Mouse (Mus musculus) hindbrain, embryonic 12.5 days (tissue): ENCODE measurements around the gene Gpr146. TPM values are rescaled to one million over a fixed set of nuclear protein-coding genes. Genes with fewer than 3 reads are reported as not detected.

Experiments
- ATAC-seq: fragments of 200-750 bp; cut with Nextera tagmentation; 2 replicates; pipeline ENCODE4 v1.8.0; 2017; ENCODE audit warnings: moderate TSS enrichment; ENCODE audit not compliant: low FRiP score
- H3K27ac ChIP-seq: fragments of 300-500 bp; sonication (generic); 2 replicates; pipeline ENCODE4 v1.5.1; 2016; ENCODE audit warnings: mild to moderate bottlenecking
- H3K27me3 ChIP-seq: fragments of 300-500 bp; sonication (generic); 2 replicates; pipeline ENCODE4 v1.6.1; 2016; ENCODE audit warnings: mild to moderate bottlenecking
- H3K36me3 ChIP-seq: fragments of 300-500 bp; sonication (generic); 2 replicates; pipeline ENCODE4 v1.6.1; 2016; ENCODE audit warnings: mild to moderate bottlenecking
- H3K4me1 ChIP-seq: fragments of 300-500 bp; sonication (generic); 2 replicates; pipeline ENCODE4 v1.6.1; 2016
- H3K4me2 ChIP-seq: fragments of 300-500 bp; sonication (generic); replicated peaks from 2 replicates; pipeline ENCODE4 v1.6.1; 2016; ENCODE audit warnings: mild to moderate bottlenecking
- H3K4me3 ChIP-seq: fragments of 300-500 bp; sonication (generic); 2 replicates; pipeline ENCODE4 v1.5.1; 2016; ENCODE audit warnings: mild to moderate bottlenecking
- H3K9ac ChIP-seq: fragments of 300-500 bp; sonication (generic); 2 replicates; pipeline ENCODE4 v1.6.1; 2016; ENCODE audit warnings: mild to moderate bottlenecking, moderate library complexity
- H3K9me3 ChIP-seq: fragments of 300-500 bp; sonication (generic); replicated peaks from 2 replicates; pipeline ENCODE4 v1.6.1; 2016; ENCODE audit warnings: mild to moderate bottlenecking
- WGBS: fragments of 180-500 bp; shearing (Covaris S2); methylation state at CpG from one replicate; pipeline ENCODE4 v1.1.7; 2016; 5-methylcytosine and 5-hydroxymethylcytosine counted together
- polyA plus RNA-seq: library from polyadenylated mRNA; unstranded; fragments of >200 nt; fragmentation: Nextera tagmentation; extraction: Ambion mirVana; gene quantifications from 2 replicates; pipeline ENCODE4 v1.2.1, GENCODE M21; 2016

Gene Gpr146
- polyA plus RNA-seq, 1 experiment from 2014 or later = 2.4 TPM

- Histone ChIP-seq H3K9me3 (no peaks in the 10 kb centered on the region), H3K9ac (no peak overlapping the region), H3K4me3 (no peak overlapping the region), H3K4me1 (0 out of 2 replicates have a peak, but pooled peaks cover 3% of the 10 kb centered on the region), H3K4me2 (no peak overlapping the region), H3K27ac (no peak overlapping the region), H3K27me3 (no peaks in the 10 kb centered on the region), H3K36me3 (no peaks in the 10 kb centered on the region)
- no peak for ATAC-seq
- 90% methylated on average over 4 of the region's 4 CpGs for WGBS
Observed at GRCm38 (mm10) chr5:139397359-139397916, 19.9 kb downstream of the Gpr146 start.

GRCm38 (mm10) chr5:139397959-139398753, 20.7 kb downstream of the Gpr146 start:
- H3K9me3 ChIP-seq = no peaks in the 10 kb centered on the region
- 43% methylated on average over 5 of the region's 5 CpGs for WGBS
- 0 out of 2 replicates have a peak, but pooled peaks cover 3% of the 10 kb centered on the region for H3K4me1 ChIP-seq
- H3K4me2 ChIP-seq = no peak overlapping the region
- H3K9ac ChIP-seq = no peak overlapping the region
- H3K27me3 ChIP-seq = no peaks in the 10 kb centered on the region
- H3K36me3 ChIP-seq = no peaks in the 10 kb centered on the region
- no peak overlapping the region for H3K4me3 ChIP-seq
- H3K27ac ChIP-seq = no peak overlapping the region
- no peak for ATAC-seq

GRCm38 (mm10) chr5:139398786-139399185, 21.3 kb downstream of the Gpr146 start:
- Histone ChIP-seq H3K9ac (no peak overlapping the region), H3K27ac (no peak overlapping the region), H3K4me3 (no peak overlapping the region), H3K36me3 (no peaks in the 10 kb centered on the region), H3K4me1 (peaks cover 2% of the 10 kb centered on the region), H3K9me3 (no peaks in the 10 kb centered on the region), H3K4me2 (no peak overlapping the region), H3K27me3 (no peaks in the 10 kb centered on the region)
- 84% methylated on average over 5 of the region's 5 CpGs for WGBS
- ATAC-seq = no peak

- Histone ChIP-seq H3K36me3 (no peaks in the 10 kb centered on the region), H3K4me2 (no peak overlapping the region)
- 92% methylated on average over 14 of the region's 14 CpGs for WGBS
Observed at GRCm38 (mm10) chr5:139399991-139400390, 22.5 kb downstream of the Gpr146 start.

GRCm38 (mm10) chr5:139402106-139402505, 24.6 kb downstream of the Gpr146 start:
- Histone ChIP-seq H3K4me1 (peaks cover 14% of the 10 kb centered on the region), H3K27me3 (no peaks in the 10 kb centered on the region), H3K4me2 (no peak overlapping the region), H3K36me3 (no peaks in the 10 kb centered on the region), H3K4me3 (no peak overlapping the region), H3K9ac (no peak overlapping the region), H3K9me3 (no peaks in the 10 kb centered on the region), H3K27ac (no peak overlapping the region)
- WGBS = 92% methylated on average over 2 of the region's 2 CpGs
- ATAC-seq = no peak

More at GRCm38 (mm10) chr5:139399991-139400390, 22.5 kb downstream of the Gpr146 start:
- H3K27ac ChIP-seq = no peak overlapping the region
- no peaks in the 10 kb centered on the region for H3K9me3 ChIP-seq
- peaks cover 4% of the 10 kb centered on the region for H3K4me1 ChIP-seq
- H3K4me3 ChIP-seq = no peak overlapping the region
- no peak overlapping the region for H3K9ac ChIP-seq
- ATAC-seq = no peak
- no peaks in the 10 kb centered on the region for H3K27me3 ChIP-seq

GRCm38 (mm10) chr5:139403692-139404260, 26.3 kb downstream of the Gpr146 start:
- H3K27ac ChIP-seq = no peak overlapping the region
- ATAC-seq = no peak
- WGBS = 84% methylated on average over 8 of the region's 8 CpGs

GRCm38 (mm10) chr5:139404801-139405401, 27.4 kb downstream of the Gpr146 start, which contains the start of gene C130050O18Rik:
TSS of gene C130050O18Rik (plus strand) at chr5:139405280.
- Histone ChIP-seq H3K9ac (peak within 1 kb of the TSS; percentile 6; the same call in 1 of the 2 replicates), H3K27me3 (no peaks in the 10 kb centered on the region), H3K27ac (peak within 1 kb of the TSS; percentile 44), H3K9me3 (no peaks in the 10 kb centered on the region), H3K4me3 (no peak within 1 kb of the TSS), H3K4me1 (peaks cover 19% of the 10 kb centered on the region), H3K36me3 (no peaks in the 10 kb centered on the region), H3K4me2 (no peak within 1 kb of the TSS)
- 75% methylated on average over 6 of the region's 6 CpGs for WGBS
- ATAC-seq = no peak

More at GRCm38 (mm10) chr5:139403692-139404260, 26.3 kb downstream of the Gpr146 start:
- no peak overlapping the region for H3K9ac ChIP-seq
- peaks cover 19% of the 10 kb centered on the region for H3K4me1 ChIP-seq
- no peaks in the 10 kb centered on the region for H3K36me3 ChIP-seq
- no peak overlapping the region for H3K4me3 ChIP-seq
- H3K4me2 ChIP-seq = no peak overlapping the region
- no peaks in the 10 kb centered on the region for H3K27me3 ChIP-seq
- no peaks in the 10 kb centered on the region for H3K9me3 ChIP-seq

GRCm38 (mm10) chr5:139405478-139405877, 28.0 kb downstream of the Gpr146 start:
- H3K4me3 ChIP-seq = no peak overlapping the region
- no peaks in the 10 kb centered on the region for H3K27me3 ChIP-seq
- H3K4me1 ChIP-seq = peaks cover 19% of the 10 kb centered on the region
- peak overlapping the region; percentile 44 for H3K27ac ChIP-seq
- peak overlapping the region; percentile 6; the same call in 1 of the 2 replicates for H3K9ac ChIP-seq
- 76% methylated on average over 7 of the region's 7 CpGs for WGBS
- no peak for ATAC-seq
- H3K36me3 ChIP-seq = no peaks in the 10 kb centered on the region
- no peak overlapping the region for H3K4me2 ChIP-seq
- no peaks in the 10 kb centered on the region for H3K9me3 ChIP-seq

- ATAC-seq = no peak
- Histone ChIP-seq H3K27me3 (no peaks in the 10 kb centered on the region), H3K36me3 (no peaks in the 10 kb centered on the region), H3K4me1 (peaks cover 19% of the 10 kb centered on the region), H3K9ac (no peak overlapping the region), H3K27ac (peak overlapping the region; percentile 44), H3K4me3 (no peak overlapping the region), H3K9me3 (no peaks in the 10 kb centered on the region), H3K4me2 (no peak overlapping the region)
- WGBS = 88% methylated on average over 3 of the region's 3 CpGs
Observed at GRCm38 (mm10) chr5:139405953-139406352, 28.5 kb downstream of the Gpr146 start.

- Histone ChIP-seq H3K9ac (0 out of 2 replicates have a peak overlapping the region, but pooled peaks have one; percentile 23), H3K9me3 (no peaks in the 10 kb centered on the region), H3K4me3 (no peak overlapping the region), H3K27me3 (no peaks in the 10 kb centered on the region), H3K36me3 (no peaks in the 10 kb centered on the region), H3K4me1 (peaks cover 27% of the 10 kb centered on the region), H3K27ac (peak overlapping the region; percentile 7; the same call in 1 of the 2 replicates), H3K4me2 (no peak overlapping the region)
- no peak for ATAC-seq
- WGBS = 85% methylated on average over 14 of the region's 14 CpGs
Observed at GRCm38 (mm10) chr5:139407121-139407885, 29.8 kb downstream of the Gpr146 start.

- Histone ChIP-seq H3K4me3 (no peak overlapping the region), H3K27ac (no peak overlapping the region), H3K4me2 (no peak overlapping the region), H3K9me3 (no peaks in the 10 kb centered on the region), H3K36me3 (no peaks in the 10 kb centered on the region), H3K4me1 (peaks cover 27% of the 10 kb centered on the region), H3K27me3 (no peaks in the 10 kb centered on the region), H3K9ac (no peak overlapping the region)
- 86% methylated on average over 7 of the region's 7 CpGs for WGBS
- no peak for ATAC-seq
Observed at GRCm38 (mm10) chr5:139408511-139408910, 31.0 kb downstream of the Gpr146 start.
